Mouse (Mus musculus) macrophage (primary cell): ENCODE data around the gene Nup214. TPM values are rescaled to one million over a fixed set of nuclear protein-coding genes. Genes with fewer than 3 reads are reported as not detected.
A peak's percentile ranks its signal among the peaks of the same experiment; 100 is the strongest.

Experiments used
- H3K27ac ChIP-seq: fragments of 350-480 bp; formaldehyde crosslinking; 2 replicates; pipeline ENCODE4 v1.9.0; 2021
- H3K36me3 ChIP-seq: fragments of 350-480 bp; formaldehyde crosslinking; 2 replicates; pipeline ENCODE4 v1.9.0; 2021; ENCODE audit errors: inconsistent target
- H3K4me3 ChIP-seq: fragments of 350-480 bp; formaldehyde crosslinking; 2 replicates; pipeline ENCODE4 v1.9.0; 2021; ENCODE audit errors: inconsistent target
- H3K79me2 ChIP-seq: fragments of 350-480 bp; formaldehyde crosslinking; 2 replicates; pipeline ENCODE4 v1.9.0; 2021; ENCODE audit errors: inconsistent target
- WGBS: methylation state at CpG from one replicate; pipeline ENCODE4 v1.1.7; 2026; ENCODE audit warnings: inconsistent platforms; ENCODE audit not compliant: missing documents; 5-methylcytosine and 5-hydroxymethylcytosine counted together
- polyA plus RNA-seq: library from polyadenylated mRNA; stranded (reverse); fragments of 250-400 nt; gene quantifications from 3 replicates; pipeline ENCODE4 v1.2.4, GENCODE M21; 2018; ENCODE audit warnings: inconsistent platforms

The Nup214 gene
- polyA plus RNA-seq, 1 experiment from 2014 or later, result 47.0 TPM

DNA sequence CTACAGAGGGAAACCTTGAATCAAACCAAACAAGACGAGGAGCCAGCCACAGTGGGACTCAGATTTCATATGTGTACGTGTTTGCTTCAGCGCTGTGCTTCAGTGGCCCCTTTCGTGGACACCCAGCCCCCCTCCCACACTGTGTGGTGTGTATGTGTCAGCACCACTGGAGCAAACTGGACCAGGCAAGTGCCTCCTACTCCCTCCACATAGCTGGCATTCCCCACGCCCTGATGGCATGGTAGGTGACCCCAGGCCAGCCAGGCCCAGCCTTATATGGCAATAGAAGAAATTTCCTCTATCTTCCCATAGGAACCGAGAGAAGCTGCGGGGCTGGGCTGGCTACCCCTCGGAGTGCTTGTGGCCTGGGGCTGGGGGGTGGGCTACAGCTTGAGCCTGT, 20.5 kb upstream of the Nup214 start:
- Histone ChIP-seq H3K4me3 (no peak overlapping the region), H3K79me2 (no peaks in the 10 kb centered on the region), H3K36me3 (no peaks in the 10 kb centered on the region), H3K27ac (no peak overlapping the region)
- 96% methylated on average over 8 of the region's 8 CpGs for WGBS

DNA sequence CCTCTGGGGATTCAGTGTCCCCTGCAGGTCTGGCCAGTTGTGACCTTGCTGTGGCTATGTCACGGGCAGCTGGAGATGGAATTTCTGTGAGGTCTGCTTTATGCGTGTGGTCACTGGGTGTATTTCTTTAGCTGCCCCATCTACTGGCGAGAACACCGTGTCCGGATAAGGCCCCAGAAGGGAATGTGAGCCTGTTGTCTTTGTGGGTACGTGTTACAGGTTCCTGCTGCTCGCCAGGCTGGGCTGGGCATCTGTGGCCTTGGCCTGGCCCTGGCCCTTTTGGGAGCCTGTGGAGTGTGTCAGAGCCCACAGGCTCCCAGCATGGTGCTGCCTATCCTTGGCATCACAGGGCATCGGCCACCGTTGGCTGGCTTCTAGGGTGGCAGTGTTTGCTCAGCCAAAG, 19.5 kb upstream of the Nup214 start:
- no peaks in the 10 kb centered on the region for H3K36me3 ChIP-seq
- H3K79me2 ChIP-seq, result no peaks in the 10 kb centered on the region
- WGBS, result 90% methylated on average over 9 of the region's 9 CpGs
- no peak overlapping the region for H3K4me3 ChIP-seq
- H3K27ac ChIP-seq, result no peak overlapping the region

DNA sequence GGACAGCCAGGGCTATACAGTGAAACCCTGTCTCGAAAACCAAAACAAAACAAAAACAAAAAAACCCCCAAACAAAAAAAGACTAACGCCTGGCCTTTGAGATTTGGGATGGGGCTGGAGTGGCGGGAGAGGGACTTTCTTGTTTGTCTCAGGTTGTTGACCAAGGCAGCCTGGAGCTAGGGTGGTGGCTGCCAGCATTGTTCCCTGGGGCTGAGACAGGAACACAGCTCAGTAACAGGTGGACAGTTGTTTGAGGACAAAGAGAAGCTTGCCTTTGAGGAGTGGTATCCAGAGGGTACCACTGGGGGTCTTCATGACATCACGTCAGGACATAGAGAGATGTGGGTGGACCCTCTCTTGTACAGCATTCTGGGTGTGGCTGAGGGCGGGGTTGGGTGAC, 18.6 kb upstream of the Nup214 start:
- no peaks in the 10 kb centered on the region for H3K79me2 ChIP-seq
- no peak overlapping the region for H3K4me3 ChIP-seq
- WGBS, result 89% methylated on average over 5 of the region's 5 CpGs

DNA sequence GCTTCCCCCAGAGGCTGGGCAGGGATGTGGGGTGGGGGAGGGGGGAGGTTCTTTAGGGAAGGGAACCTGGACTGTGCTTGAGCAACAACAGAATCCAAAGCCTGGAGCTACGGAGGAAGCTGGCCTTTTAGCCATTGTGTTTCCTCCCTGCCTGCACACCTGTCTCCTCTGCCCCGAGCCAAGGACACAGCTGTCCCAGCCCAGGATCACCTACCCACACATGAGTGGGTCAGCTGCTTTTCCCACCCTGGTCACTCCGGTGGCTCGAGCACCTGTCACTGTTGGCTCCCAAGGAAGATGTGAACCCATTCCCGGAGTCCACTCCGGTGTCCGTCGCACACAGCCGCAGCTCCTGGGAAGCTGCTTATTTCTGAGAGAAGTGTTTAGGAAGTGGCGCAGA, 17.0 kb upstream of the Nup214 start:
- no peak overlapping the region for H3K27ac ChIP-seq
- no peaks in the 10 kb centered on the region for H3K36me3 ChIP-seq
- H3K4me3 ChIP-seq, result no peak overlapping the region
- 90% methylated on average over 10 of the region's 10 CpGs for WGBS
- no peaks in the 10 kb centered on the region for H3K79me2 ChIP-seq

More for the DNA sequence above, 18.6 kb upstream of the Nup214 start:
- Histone ChIP-seq H3K36me3 (no peaks in the 10 kb centered on the region), H3K27ac (no peak overlapping the region)

DNA sequence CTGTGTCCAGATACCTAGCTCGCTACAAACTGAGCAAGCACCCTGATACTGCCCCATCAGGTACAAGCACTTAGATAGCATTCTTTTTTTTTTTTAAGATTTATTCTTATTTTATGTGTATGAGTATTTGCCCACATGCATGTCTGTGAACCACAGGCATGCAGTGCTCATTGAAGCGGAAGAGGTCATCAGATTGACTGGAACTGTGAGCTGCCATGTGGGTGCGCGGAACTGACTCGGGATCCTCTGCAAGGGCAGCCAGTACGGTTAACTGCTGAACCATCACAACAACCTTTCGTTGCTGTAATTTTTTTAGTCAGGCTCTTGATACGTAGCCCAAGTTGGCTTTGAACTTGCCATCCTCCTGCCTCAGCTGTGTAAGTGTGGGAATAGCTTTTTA, 13.2 kb upstream of the Nup214 start:
- Histone ChIP-seq H3K27ac (no peak overlapping the region), H3K36me3 (no peaks in the 10 kb centered on the region), H3K79me2 (no peaks in the 10 kb centered on the region), H3K4me3 (no peak overlapping the region)
- 90% methylated on average over 7 of the region's 8 CpGs for WGBS

DNA sequence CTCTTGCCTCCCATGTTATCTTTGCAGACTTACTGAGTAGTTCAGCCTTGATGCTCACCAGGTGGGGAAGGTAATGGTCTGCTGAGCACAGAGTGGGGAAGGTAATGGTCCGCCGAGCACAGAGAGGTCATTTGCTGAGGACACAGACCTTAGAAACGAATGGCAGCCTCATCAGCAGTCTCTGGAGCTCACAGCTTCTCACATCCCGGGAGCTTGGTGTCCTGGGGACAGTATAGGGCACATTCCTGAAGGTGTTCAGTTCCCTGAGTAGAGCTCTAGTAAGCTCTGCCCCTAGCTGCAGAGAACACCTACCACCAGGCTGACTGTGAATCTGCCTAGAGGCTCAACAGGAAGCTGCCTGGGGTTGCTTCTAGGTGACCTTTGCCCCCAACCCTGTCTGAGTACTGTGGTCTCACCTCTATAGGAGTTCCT, 12.4 kb upstream of the Nup214 start:
- Histone ChIP-seq H3K27ac (no peak overlapping the region), H3K36me3 (no peaks in the 10 kb centered on the region), H3K79me2 (no peaks in the 10 kb centered on the region), H3K4me3 (no peak overlapping the region)
- WGBS, result 78% methylated on average over 4 of the region's 4 CpGs

DNA sequence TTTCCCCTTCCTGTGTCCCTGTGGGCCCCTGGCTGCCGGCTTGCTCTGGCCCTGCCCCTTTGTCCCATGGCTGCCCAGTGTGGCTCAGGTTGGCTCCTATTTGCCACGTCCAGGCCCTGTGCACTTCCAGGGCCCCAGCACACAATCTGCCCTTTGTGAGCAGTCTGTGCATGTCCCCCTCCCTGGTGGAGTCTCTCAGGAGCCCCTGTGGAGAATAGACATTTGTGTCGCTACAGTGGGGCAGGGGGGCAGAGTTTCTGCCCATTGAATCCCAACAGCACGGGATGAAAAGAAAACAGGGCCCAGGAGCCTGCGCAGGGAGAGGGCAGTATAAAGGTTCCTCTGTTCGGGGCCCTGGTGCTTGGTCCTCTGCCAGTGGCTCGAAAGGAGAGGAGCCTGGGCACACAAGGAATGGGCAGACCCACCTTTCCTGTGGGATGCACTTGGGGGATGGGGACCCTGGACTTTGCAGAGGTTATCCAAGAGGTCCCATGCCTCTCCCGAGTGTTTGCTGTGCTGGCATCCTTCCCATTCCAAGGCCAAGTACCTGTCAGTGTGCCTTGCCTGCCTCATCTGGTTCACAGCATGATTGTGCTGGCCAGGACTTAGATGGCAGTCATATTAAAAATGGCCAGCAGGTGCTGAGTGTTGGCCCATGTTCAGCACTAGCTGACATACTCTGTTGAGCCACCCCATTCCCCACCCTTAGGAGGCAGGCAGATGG, 11.6 kb upstream of the Nup214 start:
- H3K79me2 ChIP-seq, result no peaks in the 10 kb centered on the region
- no peaks in the 10 kb centered on the region for H3K36me3 ChIP-seq
- no peak overlapping the region for H3K27ac ChIP-seq
- 86% methylated on average over 8 of the region's 8 CpGs for WGBS
- H3K4me3 ChIP-seq, result no peak overlapping the region

DNA sequence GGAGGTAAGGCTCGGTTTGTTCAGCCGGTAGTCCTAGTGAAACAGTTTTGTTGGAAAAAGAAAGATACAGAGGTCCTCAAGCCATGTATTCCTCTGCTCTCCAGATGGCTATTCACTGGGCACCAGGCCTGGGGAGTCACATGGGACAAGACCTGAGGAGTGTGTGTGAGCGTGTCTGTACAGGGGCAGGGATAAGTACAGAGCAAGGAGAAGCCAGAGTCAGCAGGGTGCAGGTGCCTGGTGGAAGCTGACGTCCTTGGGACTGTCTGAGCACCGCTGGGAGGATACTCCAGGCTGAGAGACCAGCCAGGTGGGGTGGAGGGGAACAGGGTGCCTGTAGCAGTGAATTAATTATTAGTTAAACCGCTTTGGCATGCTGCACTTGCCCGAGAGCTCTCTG, 10.7 kb upstream of the Nup214 start:
- H3K4me3 ChIP-seq, result no peak overlapping the region
- no peak overlapping the region for H3K27ac ChIP-seq
- 89% methylated on average over 6 of the region's 7 CpGs for WGBS
- H3K36me3 ChIP-seq, result no peaks in the 10 kb centered on the region
- H3K79me2 ChIP-seq, result no peaks in the 10 kb centered on the region

DNA sequence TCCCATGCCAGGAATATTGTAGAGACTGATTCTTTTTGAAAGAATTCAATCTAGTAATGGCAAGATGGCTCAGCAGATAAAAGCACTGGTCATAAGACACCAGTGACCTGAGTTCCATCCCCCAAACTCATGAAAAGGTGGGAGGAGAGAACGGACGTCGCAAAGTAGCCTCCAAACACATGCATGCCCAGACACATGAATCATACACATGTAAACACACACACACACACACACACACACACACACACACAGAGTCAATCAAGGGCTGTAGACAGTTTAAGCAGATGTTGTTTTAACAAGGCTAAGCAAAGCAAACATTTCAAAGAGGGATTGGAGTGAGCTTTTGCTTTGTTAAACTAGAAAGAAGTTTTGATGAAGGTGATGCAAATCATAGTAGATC, 10.0 kb upstream of the Nup214 start:
- Histone ChIP-seq H3K27ac (no peak overlapping the region), H3K79me2 (no peaks in the 10 kb centered on the region), H3K4me3 (no peak overlapping the region), H3K36me3 (no peaks in the 10 kb centered on the region)
- WGBS, result 85% methylated on average over 3 of the region's 3 CpGs

DNA sequence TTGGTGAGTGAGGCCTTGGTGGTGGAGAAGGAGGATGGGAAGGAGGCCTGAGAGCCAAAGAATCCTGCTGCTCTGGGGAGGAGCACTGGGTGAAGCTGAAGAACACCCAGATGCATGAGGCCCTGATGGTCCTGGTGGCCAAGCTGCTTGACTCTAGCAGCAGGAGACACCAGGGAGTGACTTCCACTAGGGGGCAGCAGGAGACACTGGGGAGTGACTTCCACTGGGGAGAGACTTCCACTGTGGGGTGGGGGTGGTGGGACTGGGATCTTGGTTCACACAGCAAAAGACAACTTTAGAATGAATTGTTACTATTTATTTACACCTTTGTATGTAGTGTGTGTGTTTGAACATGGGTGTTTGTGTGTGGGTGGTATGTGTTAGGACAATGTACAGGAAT, 9.1 kb upstream of the Nup214 start:
- H3K27ac ChIP-seq, result no peak overlapping the region
- H3K36me3 ChIP-seq, result no peaks in the 10 kb centered on the region
- no peak overlapping the region for H3K4me3 ChIP-seq
- no peaks in the 10 kb centered on the region for H3K79me2 ChIP-seq

DNA sequence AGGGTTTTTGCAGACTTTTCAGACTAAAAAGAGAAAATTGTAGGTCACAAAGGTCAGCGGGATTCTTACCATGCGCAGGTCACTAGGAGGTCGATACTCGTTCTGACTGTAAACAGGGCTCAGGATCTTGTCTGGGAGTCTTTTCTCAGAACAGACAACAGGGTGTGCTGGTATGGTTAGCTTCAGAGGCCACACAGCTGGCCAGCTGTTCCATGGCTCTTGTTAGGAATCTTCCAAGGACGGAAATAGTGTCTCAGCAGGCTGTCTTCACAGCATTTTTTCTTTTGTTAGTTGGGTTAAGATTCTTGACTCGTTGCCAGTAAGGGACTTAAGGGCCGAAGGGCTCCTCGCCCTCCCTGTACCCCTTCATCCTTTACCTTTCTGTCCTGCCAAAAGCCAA, 7.4 kb upstream of the Nup214 start:
- no peak overlapping the region for H3K4me3 ChIP-seq
- 88% methylated on average over 8 of the region's 8 CpGs for WGBS
- no peaks in the 10 kb centered on the region for H3K36me3 ChIP-seq
- H3K27ac ChIP-seq, result no peak overlapping the region
- no peaks in the 10 kb centered on the region for H3K79me2 ChIP-seq

DNA sequence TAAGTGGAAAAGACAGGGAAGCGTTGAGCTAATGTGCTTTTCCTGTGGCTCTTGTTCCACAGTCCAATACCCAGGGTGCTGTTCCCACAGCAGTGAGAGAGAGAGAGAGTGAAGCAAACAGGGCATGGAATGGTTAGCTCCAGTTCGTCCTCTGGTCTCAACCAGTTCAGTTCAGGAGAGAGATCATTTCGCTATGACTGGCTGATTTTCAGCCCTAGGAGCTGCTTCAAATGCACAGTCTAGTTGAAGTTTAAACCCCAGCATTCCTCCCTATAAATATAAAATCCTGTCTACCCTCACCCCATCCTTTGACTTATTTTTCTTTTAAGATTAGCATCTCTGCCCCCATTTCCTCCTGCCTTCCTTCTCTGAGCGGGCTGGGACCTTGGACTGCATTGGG, 1.6 kb upstream of the Nup214 start:
- Histone ChIP-seq H3K4me3 (no peak overlapping the region), H3K36me3 (peaks cover 5% of the 10 kb centered on the region; the same call in 1 of the 2 replicates), H3K79me2 (peaks cover 24% of the 10 kb centered on the region), H3K27ac (no peak overlapping the region)
- 87% methylated on average over 4 of the region's 4 CpGs for WGBS

DNA sequence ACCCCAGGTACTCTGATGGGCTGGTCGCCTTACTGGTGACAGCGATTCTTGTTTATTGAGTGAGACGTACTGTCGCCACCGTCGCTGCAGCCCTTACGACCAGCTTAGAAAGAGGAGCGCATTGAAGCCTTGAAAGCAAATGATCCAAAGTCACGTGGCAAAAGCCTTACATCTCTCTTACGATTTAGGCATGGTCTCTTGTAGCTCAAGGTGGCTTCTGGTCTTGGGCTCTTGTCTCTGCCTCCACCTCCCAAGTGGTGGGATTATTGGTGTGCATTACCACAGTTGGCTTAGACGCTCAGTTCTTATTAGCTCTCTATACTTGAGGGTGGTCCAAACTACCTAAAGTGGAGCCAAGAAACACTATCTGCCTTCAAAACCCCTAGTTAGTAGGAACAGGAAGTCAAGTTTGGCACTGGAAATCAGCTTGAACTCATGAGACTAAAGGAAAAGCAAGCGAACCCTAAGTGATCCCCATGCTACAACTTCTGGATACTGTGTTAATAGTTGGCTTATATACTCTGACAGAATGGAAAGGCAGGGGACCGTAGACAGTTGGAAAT, 654 bp downstream of the Nup214 start:
- Histone ChIP-seq H3K4me3 (peak overlapping the region; percentile 94), H3K36me3 (peaks cover 26% of the 10 kb centered on the region), H3K79me2 (peaks cover 24% of the 10 kb centered on the region), H3K27ac (peak overlapping the region; percentile 46)
- 8% methylated on average over 13 of the region's 13 CpGs for WGBS

DNA sequence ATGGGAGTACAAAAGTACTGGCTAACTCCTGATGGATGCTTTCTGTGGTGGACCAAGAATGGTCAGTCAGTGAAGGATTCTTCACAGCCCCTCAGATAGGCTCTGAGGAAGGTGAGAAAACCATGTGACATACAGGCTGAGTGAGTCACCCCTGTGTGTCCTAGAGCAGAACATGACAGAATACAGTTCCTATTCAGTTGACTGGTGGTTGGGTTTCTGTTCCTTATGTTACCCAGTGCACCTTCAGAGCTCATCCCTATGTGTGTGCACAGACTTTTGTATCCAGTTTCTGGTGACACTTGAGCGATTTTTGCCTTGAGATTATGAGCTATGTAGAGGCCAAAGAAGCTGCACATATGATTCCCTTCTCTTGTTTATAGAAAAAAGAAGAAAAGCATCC, 13.5 kb downstream of the Nup214 start:
- H3K4me3 ChIP-seq, result no peak overlapping the region
- H3K36me3 ChIP-seq, result peaks cover 89% of the 10 kb centered on the region
- WGBS, result 91% methylated on average over 1 of the region's 1 CpGs
- H3K79me2 ChIP-seq, result no peaks in the 10 kb centered on the region
- H3K27ac ChIP-seq, result no peak overlapping the region

DNA sequence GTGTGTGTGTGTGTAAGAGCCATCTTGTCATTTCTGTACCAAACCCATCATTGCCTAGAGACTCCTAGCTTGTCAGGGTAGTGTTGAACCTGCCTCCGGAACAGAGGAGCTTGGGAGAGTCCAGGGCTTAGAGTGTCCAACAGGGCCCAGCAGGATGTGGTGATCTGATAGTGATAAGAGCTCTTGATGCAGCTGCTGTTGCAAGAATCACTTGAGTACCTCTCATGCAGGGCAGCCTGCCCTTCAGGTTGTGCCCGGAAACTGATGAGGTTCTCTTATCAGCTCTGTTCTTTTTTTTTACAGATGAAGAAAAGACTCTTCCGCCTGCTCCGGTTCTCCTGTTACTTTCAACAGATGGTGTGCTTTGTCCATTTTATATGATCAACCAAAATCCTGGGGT, 16.7 kb downstream of the Nup214 start:
- 98% methylated on average over 4 of the region's 4 CpGs for WGBS
- H3K36me3 ChIP-seq, result peaks cover 84% of the 10 kb centered on the region
- H3K27ac ChIP-seq, result no peak overlapping the region
- no peak overlapping the region for H3K4me3 ChIP-seq
- H3K79me2 ChIP-seq, result no peaks in the 10 kb centered on the region

DNA sequence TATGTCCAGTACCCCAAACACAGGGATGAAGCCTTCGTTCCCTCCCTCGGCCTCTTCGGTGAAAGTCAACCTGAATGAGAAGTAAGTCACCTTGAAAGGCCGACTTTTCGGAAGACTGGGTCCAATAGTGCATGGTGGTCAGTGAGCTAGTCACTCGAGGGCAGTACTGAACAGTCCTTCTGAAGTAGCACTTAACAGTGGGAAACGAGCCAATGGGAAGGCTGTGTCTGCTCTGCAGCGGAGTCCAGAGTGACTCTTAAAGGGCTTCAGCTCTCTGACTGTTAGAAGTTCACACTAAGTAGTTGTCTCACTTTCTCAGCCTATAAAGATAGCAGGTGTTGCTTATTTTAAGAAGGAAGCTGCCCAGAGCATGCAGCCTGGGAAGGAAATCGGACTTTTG, 20.7 kb downstream of the Nup214 start:
- Histone ChIP-seq H3K27ac (no peak overlapping the region), H3K36me3 (peaks cover 91% of the 10 kb centered on the region), H3K79me2 (no peaks in the 10 kb centered on the region), H3K4me3 (no peak overlapping the region)
- WGBS, result 97% methylated on average over 9 of the region's 9 CpGs
